Comparison of ENCODE assay signal across 10 mouse cellular contexts in the genomic region with DNA sequence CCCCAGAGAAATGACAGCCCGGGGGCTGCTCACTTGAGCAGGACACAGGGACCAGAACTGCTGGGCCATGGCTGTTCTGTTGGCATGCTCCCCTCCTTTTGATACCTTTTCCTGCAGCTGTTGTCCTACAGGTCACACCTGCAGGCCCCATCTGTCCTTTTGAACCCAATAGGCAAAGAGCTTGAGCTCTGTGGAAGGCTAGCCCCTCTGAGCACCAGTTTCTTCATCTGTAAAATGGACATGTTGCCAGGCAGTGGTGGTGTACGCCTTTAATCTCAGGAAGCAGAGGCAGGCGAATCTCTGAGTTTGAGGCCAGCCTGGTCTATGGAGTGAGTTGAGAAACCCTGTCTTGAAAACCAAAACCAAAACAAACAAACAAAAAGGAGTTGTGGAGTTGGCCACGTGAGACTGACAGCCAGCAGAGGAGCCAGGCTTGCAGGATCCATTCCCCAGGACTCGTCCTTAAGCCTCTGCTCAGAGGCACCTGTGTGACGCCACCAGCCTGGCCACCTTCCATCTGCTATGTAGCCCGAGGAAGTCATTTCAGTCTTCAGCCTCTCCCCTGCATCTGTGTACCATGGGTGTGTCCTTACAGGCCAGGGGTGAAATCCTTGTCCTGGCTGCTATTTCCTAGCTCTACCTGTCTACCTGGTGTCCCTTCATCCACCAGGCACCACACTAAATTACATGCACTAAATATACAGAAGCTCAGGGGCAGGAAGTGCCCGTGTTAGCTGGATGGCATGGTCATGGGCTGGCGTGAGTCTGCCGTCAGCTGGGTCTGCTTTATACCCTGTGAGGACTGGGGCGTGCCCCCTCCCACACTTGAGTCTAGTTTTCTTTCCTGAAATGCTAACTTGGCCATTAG. TPM values are rescaled to one million over a fixed set of nuclear protein-coding genes. Genes with fewer than 3 reads are reported as not detected.
DNase-seq lines count a peak whose midpoint lies in the region; ATAC-seq and TF ChIP-seq lines count a peak whose summit lies in the region.
"Had no signal": no experiment of that assay in that cellular context is flagged by ENCODE, and none has a peak within 500 bp of the region (broad histone marks: within the 10 kb centered on the region; RNA-seq: fewer than 3 reads in every experiment).

No protein-coding gene starts in this region.

- H3K36me3 ChIP-seq in embryonic facial prominence, embryonic 15.5 days: peaks cover 10% of the 10 kb centered on the region
- H3K36me3 ChIP-seq in hindbrain, embryonic 15.5 days: peaks cover 2% of the 10 kb centered on the region
- peaks cover under 1% of the 10 kb centered on the region; the same call in 1 of the 2 replicates for H3K36me3 ChIP-seq in midbrain, embryonic 15.5 days (replicated peaks)

- TF ChIP-seq CTCF in layer of hippocampus, adult 2 months (conservative IDR thresholded peaks at IDR 0.05): no peak

- peaks cover 87% of the 10 kb centered on the region for H3K4me1 ChIP-seq in embryonic facial prominence, embryonic 15.5 days
- H3K4me1 ChIP-seq in hindbrain, embryonic 15.5 days (replicated peaks): peaks cover 89% of the 10 kb centered on the region
- peaks cover 86% of the 10 kb centered on the region for H3K4me1 ChIP-seq in midbrain, embryonic 15.5 days

- peak overlapping the region; percentile 24; the same call in 1 of the 2 replicates for H3K4me3 ChIP-seq in layer of hippocampus, adult 2 months
- no peak overlapping the region for H3K4me3 ChIP-seq in embryonic facial prominence, embryonic 15.5 days (replicated peaks)
- H3K4me3 ChIP-seq in hindbrain, embryonic 15.5 days: no peak overlapping the region
- H3K4me3 ChIP-seq in midbrain, embryonic 15.5 days: no peak overlapping the region

- no peaks in the 10 kb centered on the region for H3K9me3 ChIP-seq in embryonic facial prominence, embryonic 15.5 days (replicated peaks)
- H3K9me3 ChIP-seq in hindbrain, embryonic 15.5 days: no peaks in the 10 kb centered on the region
- H3K9me3 ChIP-seq in midbrain, embryonic 15.5 days: no peaks in the 10 kb centered on the region

- no peaks in the 10 kb centered on the region for H3K27me3 ChIP-seq in embryonic facial prominence, embryonic 15.5 days
- no peaks in the 10 kb centered on the region for H3K27me3 ChIP-seq in hindbrain, embryonic 15.5 days
- no peaks in the 10 kb centered on the region for H3K27me3 ChIP-seq in midbrain, embryonic 15.5 days (replicated peaks)

- no peak for DNase-seq in layer of hippocampus, adult 2 months (ENCODE audit: low spot score in 2 of 2)
- no peak for DNase-seq in layer of hippocampus, postnatal 14 days (ENCODE audit: low spot score in 2 of 2)
- no peak for DNase-seq in kidney, postnatal 25 days
- DNase-seq in retina, embryonic 14.5 days (ENCODE audit: low spot score): no peak
- DNase-seq: layer of hippocampus, adult 9-11 months had no signal

- ATAC-seq in embryonic facial prominence, embryonic 15.5 days (ENCODE audit: insufficient number of reproducible peaks, low FRiP score, low TSS enrichment, low read depth): no peak
- no peak for ATAC-seq in hindbrain, embryonic 15.5 days (ENCODE audit: low FRiP score, low read depth)
- no peak for ATAC-seq in midbrain, embryonic 15.5 days (replicated peaks)

- H3K9ac ChIP-seq in embryonic facial prominence, embryonic 15.5 days: no peak overlapping the region
- H3K9ac ChIP-seq in hindbrain, embryonic 15.5 days: no peak overlapping the region
- 0 out of 2 replicates have a peak overlapping the region, but pooled peaks have one; percentile 12 for H3K9ac ChIP-seq in midbrain, embryonic 15.5 days

- 75% methylated on average over 11 of the region's 11 CpGs for WGBS in embryonic facial prominence, embryonic 15.5 days
- WGBS in hindbrain, embryonic 15.5 days: 68% methylated on average over 11 of the region's 11 CpGs
- WGBS in midbrain, embryonic 15.5 days: 65% methylated on average over 11 of the region's 11 CpGs

- peak overlapping the region; percentile 97 for H3K27ac ChIP-seq in layer of hippocampus, adult 2 months
- peak overlapping the region; percentile 51; the same call in 1 of the 2 replicates for H3K27ac ChIP-seq in embryonic facial prominence, embryonic 15.5 days (replicated peaks)
- peak overlapping the region; percentile 42 for H3K27ac ChIP-seq in hindbrain, embryonic 15.5 days (replicated peaks)
- H3K27ac ChIP-seq in midbrain, embryonic 15.5 days: peak overlapping the region; percentile 2

- H3K4me2 ChIP-seq in embryonic facial prominence, embryonic 15.5 days (replicated peaks): no peak overlapping the region
- H3K4me2 ChIP-seq in hindbrain, embryonic 15.5 days: no peak overlapping the region
- H3K4me2 ChIP-seq in midbrain, embryonic 15.5 days: no peak overlapping the region

RNA-seq across cellular contexts. Expression of a gene that starts 24.1 kb away (rescaled TPM):
- 100 to 1,000 TPM; 115 to 139 TPM for total RNA-seq in layer of hippocampus, adult 2 months (2021)
- total RNA-seq in layer of hippocampus, postnatal 14 days (2021): 100 to 1,000 TPM; 150 to 155 TPM
- 69.3 and 70.8 TPM in 2 replicates for polyA plus RNA-seq in embryonic facial prominence, embryonic 15.5 days (2015; fragmentation: Nextera tagmentation; extraction: Ambion mirVana)
- 90.6 and 93.2 TPM in 2 replicates for polyA plus RNA-seq in hindbrain, embryonic 15.5 days (2015; fragmentation: Nextera tagmentation; extraction: Ambion mirVana)
- 92.0 and 94.8 TPM in 2 replicates for polyA plus RNA-seq in midbrain, embryonic 15.5 days (2015; fragmentation: Nextera tagmentation; extraction: Ambion mirVana)

RNA-seq across cellular contexts. Expression of a gene that starts 26.2 kb away (rescaled TPM):
- not detected for total RNA-seq in layer of hippocampus, adult 2 months (2021)
- not detected for total RNA-seq in layer of hippocampus, postnatal 14 days (2021)
- 0.08 TPM in 1 of 2 replicates, not detected in the other for polyA plus RNA-seq in embryonic facial prominence, embryonic 15.5 days (2015; fragmentation: Nextera tagmentation; extraction: Ambion mirVana)
- polyA plus RNA-seq in hindbrain, embryonic 15.5 days (2015; fragmentation: Nextera tagmentation; extraction: Ambion mirVana): 0.14 and 0.22 TPM in 2 replicates
- polyA plus RNA-seq in midbrain, embryonic 15.5 days (2015; fragmentation: Nextera tagmentation; extraction: Ambion mirVana): 0.10 and 0.13 TPM in 2 replicates
- total RNA-seq: ES-E14; heart, adult 8-10 months had no signal

RNA-seq across cellular contexts. Expression of a gene that starts 31.1 kb away (rescaled TPM):
- total RNA-seq in layer of hippocampus, adult 2 months (2021): 1 to 10 TPM in 1 of 2 experiments, not detected in 1; 1.2 TPM
- not detected for total RNA-seq in layer of hippocampus, postnatal 14 days (2021)
- polyA plus RNA-seq in embryonic facial prominence, embryonic 15.5 days (2015; fragmentation: Nextera tagmentation; extraction: Ambion mirVana): 1.7 and 2.2 TPM in 2 replicates
- polyA plus RNA-seq in hindbrain, embryonic 15.5 days (2015; fragmentation: Nextera tagmentation; extraction: Ambion mirVana): 2.6 and 2.7 TPM in 2 replicates
- 1.4 and 2.4 TPM in 2 replicates for polyA plus RNA-seq in midbrain, embryonic 15.5 days (2015; fragmentation: Nextera tagmentation; extraction: Ambion mirVana)

RNA-seq across cellular contexts. Expression of a gene that starts 40.3 kb away (rescaled TPM):
- 1 to 10 TPM; 1.8 to 2.2 TPM for total RNA-seq in layer of hippocampus, adult 2 months (2021)
- 1 to 10 TPM; 1.4 to 2.1 TPM for total RNA-seq in layer of hippocampus, postnatal 14 days (2021)
- polyA plus RNA-seq in embryonic facial prominence, embryonic 15.5 days (2015; fragmentation: Nextera tagmentation; extraction: Ambion mirVana): 0.95 and 1.2 TPM in 2 replicates
- polyA plus RNA-seq in hindbrain, embryonic 15.5 days (2015; fragmentation: Nextera tagmentation; extraction: Ambion mirVana): 1.1 and 2.2 TPM in 2 replicates
- 1.1 and 1.4 TPM in 2 replicates for polyA plus RNA-seq in midbrain, embryonic 15.5 days (2015; fragmentation: Nextera tagmentation; extraction: Ambion mirVana)

RNA-seq across cellular contexts. Expression of a gene that starts 46.6 kb away (rescaled TPM):
- total RNA-seq in layer of hippocampus, adult 2 months (2021): 10 to 100 TPM; 18.2 to 20.7 TPM
- 10 to 100 TPM; 17.0 to 18.1 TPM for total RNA-seq in layer of hippocampus, postnatal 14 days (2021)
- 45.9 and 47.7 TPM in 2 replicates for polyA plus RNA-seq in embryonic facial prominence, embryonic 15.5 days (2015; fragmentation: Nextera tagmentation; extraction: Ambion mirVana)
- 41.6 and 42.8 TPM in 2 replicates for polyA plus RNA-seq in hindbrain, embryonic 15.5 days (2015; fragmentation: Nextera tagmentation; extraction: Ambion mirVana)
- 48.2 and 49.2 TPM in 2 replicates for polyA plus RNA-seq in midbrain, embryonic 15.5 days (2015; fragmentation: Nextera tagmentation; extraction: Ambion mirVana)

Comparison
In these comparisons a context has a peak if more than half of its experiments do, and no peak if none do; other contexts are left out.
1. H3K27ac ChIP-seq: peak in every context shown above with its lines; median percentile 97 in layer of hippocampus, adult 2 months; 51 in embryonic facial prominence, embryonic 15.5 days; 42 in hindbrain, embryonic 15.5 days; 2 in midbrain, embryonic 15.5 days.